Mouse (Mus musculus): ENCODE data around the gene Pigl. TPM values are rescaled to one million over a fixed set of nuclear protein-coding genes. Genes with fewer than 3 reads are reported as not detected.

Gene Pigl
- polyA plus RNA-seq, 1 experiment: 7.7 TPM

- Histone ChIP-seq H3K27me3 (ENCODE audit: control insufficient read depth, insufficient read depth, low read length) (no peaks in the 10 kb centered on the region), H3K4me3 (replicated peaks; ENCODE audit: insufficient read depth, low read depth, low read length) (no peak overlapping the region), H3K4me1 (ENCODE audit: control insufficient read depth, insufficient read depth, low read length) (no peaks in the 10 kb centered on the region), H3K27ac (ENCODE audit: insufficient read depth, low read length) (no peak overlapping the region)
- no peak for TF ChIP-seq CTCF (IDR thresholded peaks at IDR 0.05; ENCODE audit: borderline replicate concordance, insufficient read depth, low read depth, low read length)
- no peak for TF ChIP-seq POLR2A (IDR thresholded peaks at IDR 0.05; ENCODE audit: borderline replicate concordance, insufficient read depth, low read length)
- DNase-seq: no peak
- 95% methylated on average over 6 of the region's 6 CpGs for WGBS
These were observed 12.2 kb downstream of the Pigl start for GRCm38 (mm10) chr11:62470451-62470850.

DNA sequence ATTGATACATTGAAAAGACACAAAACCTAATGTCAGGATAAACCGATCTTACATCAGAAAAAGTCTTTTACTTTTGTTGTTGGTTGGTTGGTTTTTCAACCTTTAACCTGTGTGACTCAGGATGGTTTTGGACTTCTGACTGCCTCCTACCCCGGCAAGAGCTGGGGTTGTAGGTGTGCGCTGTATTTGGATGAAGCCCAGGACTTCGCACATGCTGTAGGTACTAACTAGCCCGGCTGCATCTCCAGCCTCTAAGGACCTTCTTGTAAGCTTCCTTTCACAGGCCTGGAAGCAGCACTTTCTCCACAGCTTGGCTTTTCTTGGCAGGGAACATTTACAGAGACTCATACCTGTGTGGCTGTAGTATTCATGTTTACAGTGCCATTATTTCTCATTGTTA is 15.3 kb downstream of the Pigl start:
- no peak overlapping the region for H3K4me3 ChIP-seq (replicated peaks; ENCODE audit: insufficient read depth, low read depth, low read length)
- H3K4me1 ChIP-seq (ENCODE audit: control insufficient read depth, insufficient read depth, low read length): no peaks in the 10 kb centered on the region
- no peak overlapping the region for H3K27ac ChIP-seq (ENCODE audit: insufficient read depth, low read length)
- no peak for DNase-seq
- H3K27me3 ChIP-seq (ENCODE audit: control insufficient read depth, insufficient read depth, low read length): no peaks in the 10 kb centered on the region
- TF ChIP-seq CTCF (IDR thresholded peaks at IDR 0.05; ENCODE audit: borderline replicate concordance, insufficient read depth, low read depth, low read length) (no peak), POLR2A (IDR thresholded peaks at IDR 0.05; ENCODE audit: borderline replicate concordance, insufficient read depth, low read length) (no peak)
- WGBS: 91% methylated on average over 5 of the region's 5 CpGs

DNA sequence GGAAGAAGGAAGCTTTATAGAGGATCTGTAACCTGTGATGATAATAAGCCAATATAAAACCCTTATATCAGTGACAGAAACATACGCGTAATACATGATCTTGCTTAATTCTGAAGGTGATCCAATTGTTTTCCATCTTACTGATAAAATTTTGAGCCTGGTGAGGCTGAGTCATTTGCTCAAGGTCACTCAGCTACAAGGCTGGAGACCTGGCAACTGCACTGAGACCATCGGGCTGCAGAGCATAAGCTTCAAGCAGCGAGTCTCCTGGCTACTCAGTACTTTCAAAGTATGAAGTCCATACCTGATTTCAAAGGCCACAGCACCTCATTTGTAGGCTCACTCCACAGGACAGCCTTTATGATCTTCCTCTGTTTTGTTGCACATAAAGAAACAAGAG is 17.9 kb downstream of the Pigl start:
- no peak for DNase-seq
- H3K27ac ChIP-seq (ENCODE audit: insufficient read depth, low read length): no peak overlapping the region
- TF ChIP-seq POLR2A (IDR thresholded peaks at IDR 0.05; ENCODE audit: borderline replicate concordance, insufficient read depth, low read length) (no peak), CTCF (IDR thresholded peaks at IDR 0.05; ENCODE audit: borderline replicate concordance, insufficient read depth, low read depth, low read length) (no peak)
- 96% methylated on average over 4 of the region's 4 CpGs for WGBS
- H3K27me3 ChIP-seq (ENCODE audit: control insufficient read depth, insufficient read depth, low read length): no peaks in the 10 kb centered on the region
- no peaks in the 10 kb centered on the region for H3K4me1 ChIP-seq (ENCODE audit: control insufficient read depth, insufficient read depth, low read length)
- H3K4me3 ChIP-seq (replicated peaks; ENCODE audit: insufficient read depth, low read depth, low read length): no peak overlapping the region

DNA sequence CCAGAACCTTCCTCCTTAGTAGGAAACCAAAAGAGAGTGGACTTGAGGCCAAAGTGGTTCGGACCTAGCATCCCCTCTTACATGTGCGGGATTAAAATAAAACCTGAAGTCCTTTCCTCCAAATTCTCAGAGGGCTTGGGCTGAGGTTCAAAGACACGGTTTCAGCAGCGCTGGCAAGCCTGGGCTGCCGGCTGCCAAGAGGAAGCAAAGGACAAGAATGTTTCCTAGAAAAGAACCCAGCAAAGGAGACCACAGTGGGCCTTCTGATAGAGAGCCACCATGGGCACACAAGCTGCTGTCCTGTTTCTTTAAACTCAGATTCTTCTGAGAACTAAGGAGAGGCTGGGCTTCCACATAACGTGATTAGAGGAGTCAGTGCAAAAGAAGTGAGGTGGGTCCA is 20.7 kb downstream of the Pigl start:
- H3K27ac ChIP-seq (ENCODE audit: insufficient read depth, low read length): no peak overlapping the region
- TF ChIP-seq POLR2A (IDR thresholded peaks at IDR 0.05; ENCODE audit: borderline replicate concordance, insufficient read depth, low read length) (no peak), CTCF (IDR thresholded peaks at IDR 0.05; ENCODE audit: borderline replicate concordance, insufficient read depth, low read depth, low read length) (no peak)
- DNase-seq: no peak
- 28% methylated on average over 6 of the region's 6 CpGs for WGBS
- no peaks in the 10 kb centered on the region for H3K4me1 ChIP-seq (ENCODE audit: control insufficient read depth, insufficient read depth, low read length)
- no peaks in the 10 kb centered on the region for H3K27me3 ChIP-seq (ENCODE audit: control insufficient read depth, insufficient read depth, low read length)
- H3K4me3 ChIP-seq (replicated peaks; ENCODE audit: insufficient read depth, low read depth, low read length): no peak overlapping the region

GRCm38 (mm10) chr11:62479581-62479980 is 21.3 kb downstream of the Pigl start:
- Histone ChIP-seq H3K4me1 (ENCODE audit: control insufficient read depth, insufficient read depth, low read length) (no peaks in the 10 kb centered on the region), H3K4me3 (replicated peaks; ENCODE audit: insufficient read depth, low read depth, low read length) (no peak overlapping the region), H3K27ac (ENCODE audit: insufficient read depth, low read length) (no peak overlapping the region), H3K27me3 (ENCODE audit: control insufficient read depth, insufficient read depth, low read length) (no peaks in the 10 kb centered on the region)
- TF ChIP-seq CTCF (IDR thresholded peaks at IDR 0.05; ENCODE audit: borderline replicate concordance, insufficient read depth, low read depth, low read length): no peak
- TF ChIP-seq POLR2A (IDR thresholded peaks at IDR 0.05; ENCODE audit: borderline replicate concordance, insufficient read depth, low read length): no peak
- DNase-seq: no peak
- 88% methylated on average over 5 of the region's 5 CpGs for WGBS

DNA sequence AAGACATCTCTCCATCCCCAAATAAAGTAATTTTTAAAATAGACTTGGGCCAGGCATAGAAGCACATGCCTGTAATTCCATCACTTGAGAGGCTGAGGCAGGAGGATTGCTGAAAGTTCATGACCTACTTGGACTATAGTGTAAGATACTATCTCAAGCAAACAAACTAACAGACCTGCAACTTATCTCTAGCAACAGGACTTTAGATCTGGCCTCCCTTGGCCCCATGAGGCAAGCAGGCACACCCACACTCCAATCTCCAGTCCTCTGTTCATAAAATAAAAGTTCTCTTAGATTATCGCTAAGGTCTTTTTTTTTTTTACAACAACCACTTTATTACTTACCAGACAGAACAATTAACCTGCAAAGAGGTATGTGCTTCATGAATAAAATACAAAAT is 28.7 kb downstream of the Pigl start:
- H3K4me1 ChIP-seq (ENCODE audit: control insufficient read depth, insufficient read depth, low read length): 0 out of 2 replicates have a peak, but pooled peaks cover 3% of the 10 kb centered on the region
- H3K4me3 ChIP-seq (replicated peaks; ENCODE audit: insufficient read depth, low read depth, low read length): no peak overlapping the region
- WGBS: 100% methylated on average over 1 of the region's 1 CpGs
- DNase-seq: no peak
- no peaks in the 10 kb centered on the region for H3K27me3 ChIP-seq (ENCODE audit: control insufficient read depth, insufficient read depth, low read length)
- H3K27ac ChIP-seq (ENCODE audit: insufficient read depth, low read length): no peak overlapping the region
- TF ChIP-seq POLR2A (IDR thresholded peaks at IDR 0.05; ENCODE audit: borderline replicate concordance, insufficient read depth, low read length): no peak
- no peak for TF ChIP-seq CTCF (IDR thresholded peaks at IDR 0.05; ENCODE audit: borderline replicate concordance, insufficient read depth, low read depth, low read length)

- WGBS: 90% methylated on average over 10 of the region's 10 CpGs
- no peak for TF ChIP-seq POLR2A (IDR thresholded peaks at IDR 0.05; ENCODE audit: borderline replicate concordance, insufficient read depth, low read length)
- TF ChIP-seq CTCF (IDR thresholded peaks at IDR 0.05; ENCODE audit: borderline replicate concordance, insufficient read depth, low read depth, low read length): no peak
- no peak overlapping the region for H3K27ac ChIP-seq (ENCODE audit: insufficient read depth, low read length)
- no peak for DNase-seq
- H3K27me3 ChIP-seq (ENCODE audit: control insufficient read depth, insufficient read depth, low read length): no peaks in the 10 kb centered on the region
- H3K4me3 ChIP-seq (replicated peaks; ENCODE audit: insufficient read depth, low read depth, low read length): no peak overlapping the region
- H3K4me1 ChIP-seq (ENCODE audit: control insufficient read depth, insufficient read depth, low read length): 0 out of 2 replicates have a peak, but pooled peaks cover 3% of the 10 kb centered on the region
These were observed 29.5 kb downstream of the Pigl start for GRCm38 (mm10) chr11:62487540-62488350.

GRCm38 (mm10) chr11:62493701-62494100 is 35.4 kb downstream of the Pigl start:
- TF ChIP-seq POLR2A (IDR thresholded peaks at IDR 0.05; ENCODE audit: borderline replicate concordance, insufficient read depth, low read length) (no peak), CTCF (IDR thresholded peaks at IDR 0.05; ENCODE audit: borderline replicate concordance, insufficient read depth, low read depth, low read length) (no peak)
- Histone ChIP-seq H3K27ac (ENCODE audit: insufficient read depth, low read length) (no peak overlapping the region), H3K27me3 (ENCODE audit: control insufficient read depth, insufficient read depth, low read length) (no peaks in the 10 kb centered on the region), H3K4me1 (ENCODE audit: control insufficient read depth, insufficient read depth, low read length) (no peaks in the 10 kb centered on the region), H3K4me3 (replicated peaks; ENCODE audit: insufficient read depth, low read depth, low read length) (no peak overlapping the region)
- WGBS: 96% methylated on average over 6 of the region's 6 CpGs
- DNase-seq: no peak

Measured in cerebellum, adult 2 months (tissue).